Comparison of ENCODE assay signal across 21 mouse cellular contexts in the genomic region with DNA sequence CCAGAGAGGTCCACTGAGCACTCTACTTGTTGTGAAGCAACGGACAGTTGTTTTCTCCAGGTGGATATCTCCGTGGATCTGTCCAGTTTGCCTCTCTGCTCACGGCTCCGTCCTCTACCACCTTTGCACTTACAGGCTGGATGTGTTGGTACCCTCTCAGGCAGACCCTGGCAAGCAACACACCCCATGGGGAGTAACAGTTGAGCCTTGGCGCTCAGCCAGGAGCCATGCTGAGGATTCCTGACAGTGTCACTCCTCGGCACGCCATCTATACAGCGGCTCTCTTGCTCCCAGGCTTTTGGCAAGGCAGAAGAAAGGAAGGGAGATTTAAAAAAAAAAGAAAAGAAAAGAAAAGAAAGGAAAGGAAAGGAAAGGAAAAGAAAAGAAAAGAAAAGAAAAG. TPM values are rescaled to one million over a fixed set of nuclear protein-coding genes. Genes with fewer than 3 reads are reported as not detected.
DNase-seq lines count a peak whose midpoint lies in the region; ATAC-seq and TF ChIP-seq lines count a peak whose summit lies in the region.
"Had no signal": no experiment of that assay in that cellular context is flagged by ENCODE, and none has a peak within 500 bp of the region (broad histone marks: within the 10 kb centered on the region; RNA-seq: fewer than 3 reads in every experiment).

No protein-coding gene starts in this region.

- H3K27ac ChIP-seq in lung, postnatal 0 days (ENCODE audit: low read length) = no peak overlapping the region
- H3K27ac ChIP-seq: embryonic facial prominence, embryonic 15.5 days; heart, embryonic 13.5 days; layer of hippocampus, adult 2 months; limb, embryonic 12.5 days; neural tube, embryonic 12.5 days had no signal

- intact Hi-C loops in gastrocnemius, postnatal 14 days (cut with DNase I; ENCODE audit: low total_unique reads) = no loop called here
- intact Hi-C loops in left cerebral cortex, postnatal 25 days (cut with DNase I) = no loop called here

- no peak for ATAC-seq in lung, postnatal 0 days

- H3K4me2 ChIP-seq in lung, postnatal 0 days (replicated peaks; ENCODE audit: low read depth, low read length) = no peak overlapping the region
- H3K4me2 ChIP-seq: embryonic facial prominence, embryonic 15.5 days; heart, embryonic 13.5 days; limb, embryonic 12.5 days; liver, embryonic 13.5 days; neural tube, embryonic 12.5 days; stomach, embryonic 15.5 days had no signal

- no peaks in the 10 kb centered on the region for H3K36me3 ChIP-seq in lung, postnatal 0 days (ENCODE audit: insufficient read depth, low read length)
- H3K36me3 ChIP-seq: forebrain, embryonic 10.5 days; limb, embryonic 12.5 days; liver, embryonic 13.5 days; neural tube, embryonic 12.5 days; stomach, embryonic 15.5 days had no signal

- TF ChIP-seq EP300 in lung, postnatal 0 days (IDR thresholded peaks at IDR 0.05) = no peak

- peaks cover 7% of the 10 kb centered on the region; the same call in 1 of the 2 replicates for H3K4me1 ChIP-seq in lung, postnatal 0 days (ENCODE audit: insufficient read depth, low read depth, low read length)

- DNase-seq in gastrocnemius, postnatal 10 days = peak; percentile 34
- no peak for DNase-seq in gastrocnemius, postnatal 14 days
- peak; percentile 18 for DNase-seq in lung, postnatal 10 days
- DNase-seq in lung, postnatal 0 days (ENCODE audit: low spot score) = no peak
- peak; percentile 70 for DNase-seq in testis, postnatal 10 days (ENCODE audit: low spot score)
- no peak for DNase-seq in testis, postnatal 14 days (ENCODE audit: low spot score)
- no peak for DNase-seq in embryo, embryonic 10.5 days (ENCODE audit: low spot score)
- no peak for DNase-seq in left cerebral cortex, postnatal 25 days (ENCODE audit: low spot score in 2 of 2)
- DNase-seq: adrenal gland, postnatal 14 days; B cell, adult 2 months; kidney, adult 9 months; liver, embryonic 13.5 days; thymus, postnatal 14 days had no signal

- H3K9ac ChIP-seq in lung, postnatal 0 days (replicated peaks; ENCODE audit: low read depth) = no peak overlapping the region
- H3K9ac ChIP-seq: embryonic facial prominence, embryonic 15.5 days; limb, embryonic 12.5 days; liver, embryonic 13.5 days; neural tube, embryonic 12.5 days; stomach, embryonic 15.5 days had no signal

- H3K27me3 ChIP-seq in lung, postnatal 0 days (replicated peaks; ENCODE audit: insufficient read depth, low read length) = no peaks in the 10 kb centered on the region
- H3K27me3 ChIP-seq: embryonic facial prominence, embryonic 15.5 days; heart, embryonic 13.5 days; liver, embryonic 13.5 days; megakaryocyte, embryonic 14.5 days; stomach, embryonic 15.5 days had no signal

- 71% methylated on average over 8 of the region's 8 CpGs for WGBS in lung, postnatal 0 days

- no peak for TF ChIP-seq CTCF in lung, postnatal 0 days (IDR thresholded peaks at IDR 0.05)

- no peaks in the 10 kb centered on the region for H3K9me3 ChIP-seq in lung, postnatal 0 days (ENCODE audit: low read length)
- H3K9me3 ChIP-seq: embryonic facial prominence, embryonic 15.5 days; forebrain, embryonic 10.5 days; heart, embryonic 13.5 days; limb, embryonic 12.5 days; liver, embryonic 13.5 days; megakaryocyte, embryonic 14.5 days; neural tube, embryonic 12.5 days; stomach, embryonic 15.5 days had no signal

- H3K4me3 ChIP-seq in lung, postnatal 0 days (ENCODE audit: low read depth, low read length) = no peak overlapping the region
- H3K4me3 ChIP-seq: embryonic facial prominence, embryonic 15.5 days; forebrain, embryonic 10.5 days; heart, embryonic 13.5 days; layer of hippocampus, adult 2 months; limb, embryonic 12.5 days; liver, embryonic 13.5 days; megakaryocyte, embryonic 14.5 days; neural tube, embryonic 12.5 days; stomach, embryonic 15.5 days had no signal

RNA-seq across cellular contexts. Expression of a gene that starts 45.7 kb away (rescaled TPM):
- total RNA-seq in gastrocnemius, postnatal 10 days (2021) = 10 to 100 TPM; 23.3 to 24.7 TPM
- 10 to 100 TPM; 18.9 to 19.8 TPM for total RNA-seq in gastrocnemius, postnatal 14 days (2021)
- 2.9 and 4.6 TPM in 2 replicates for polyA plus RNA-seq in lung, postnatal 0 days (2015; fragmentation: Nextera tagmentation; extraction: Ambion mirVana)
- 10 to 100 TPM; 32.9 to 33.5 TPM for total RNA-seq in left cerebral cortex, postnatal 25 days (2021)

RNA-seq across cellular contexts. Expression of a gene that starts 54.0 kb away (rescaled TPM):
- 10 to 100 TPM; 12.4 to 13.8 TPM for total RNA-seq in gastrocnemius, postnatal 10 days (2021)
- total RNA-seq in gastrocnemius, postnatal 14 days (2021) = 10 to 100 TPM; 12.8 to 13.5 TPM
- 40.1 and 44.2 TPM in 2 replicates for polyA plus RNA-seq in lung, postnatal 0 days (2015; fragmentation: Nextera tagmentation; extraction: Ambion mirVana)
- total RNA-seq in left cerebral cortex, postnatal 25 days (2021) = 10 to 100 TPM; 70.4 to 71.2 TPM

RNA-seq across cellular contexts. Expression of a gene that starts 54.0 kb away (rescaled TPM):
- total RNA-seq in gastrocnemius, postnatal 10 days (2021) = 10 to 100 TPM in 1 of 2 experiments, 1 to 10 TPM in 1; 8.5 to 10.4 TPM
- 10 to 100 TPM; 11.2 to 11.3 TPM for total RNA-seq in gastrocnemius, postnatal 14 days (2021)
- polyA plus RNA-seq in lung, postnatal 0 days (2015; fragmentation: Nextera tagmentation; extraction: Ambion mirVana) = 8.7 and 9.7 TPM in 2 replicates
- 1 to 10 TPM; 8.6 to 8.7 TPM for total RNA-seq in left cerebral cortex, postnatal 25 days (2021)

Comparison
In these comparisons a context has a peak if more than half of its experiments do, and no peak if none do; other contexts are left out.
1. DNase-seq: peak in gastrocnemius, postnatal 10 days (single experiment), lung, postnatal 10 days (single experiment) and testis, postnatal 10 days (single experiment); none in gastrocnemius, postnatal 14 days (single experiment), lung, postnatal 0 days (single experiment), testis, postnatal 14 days (single experiment), embryo, embryonic 10.5 days (single experiment) and left cerebral cortex, postnatal 25 days (0 of 2).
2. RNA of a gene that starts 54.0 kb away (total RNA-seq): 70.4 to 71.2 TPM in left cerebral cortex, postnatal 25 days; 12.4 to 13.8 TPM in gastrocnemius, postnatal 10 days and 12.8 to 13.5 TPM in gastrocnemius, postnatal 14 days; every median in the first group is over 4 times any median in the second.